Mouse (Mus musculus): Measurements from ENCODE around the gene Emg1. TPM values are rescaled to one million over a fixed set of nuclear protein-coding genes. Genes with fewer than 3 reads are reported as not detected.

Gene Emg1
- total RNA-seq, 1 experiment = 344 TPM

DNA sequence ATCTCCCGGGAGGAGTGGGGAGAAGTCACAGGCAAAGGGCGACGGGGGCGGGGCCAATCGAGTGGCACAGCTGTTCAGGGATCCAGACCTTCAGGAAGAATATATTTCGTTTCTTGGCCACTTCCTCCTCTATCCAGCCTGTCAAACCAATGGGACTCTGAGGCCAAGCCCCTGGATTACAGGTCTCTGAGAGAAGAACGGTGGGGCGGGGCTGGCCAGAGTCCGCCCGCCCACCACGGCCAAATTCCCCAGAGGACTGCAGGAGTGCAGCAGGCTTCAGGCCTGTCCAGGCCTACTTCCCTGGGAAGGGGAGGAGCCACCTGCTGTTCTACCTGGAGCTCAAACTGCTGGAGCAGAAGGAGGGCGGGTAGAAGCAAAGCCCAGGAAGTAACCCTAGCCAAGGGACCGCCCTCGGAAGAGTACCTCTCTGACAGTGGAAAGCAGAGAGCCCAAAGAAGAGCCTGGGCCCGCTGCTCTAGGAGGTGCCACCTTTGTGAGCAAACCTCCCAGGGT lies 26.6 kb upstream of the Emg1 start, which contains the start of gene Ptpn6:
Gene Ptpn6, minus strand, starts transcription at position 204 of the 513 bp plus-strand sequence.
- no peaks in the 10 kb centered on the region for H3K9me3 ChIP-seq (ENCODE audit: control insufficient read depth, insufficient read depth, low read depth, low read length)
- peaks cover 0 to 16% of the 10 kb centered on the region in 2 experiments; a peak in 2 of 4 replicates for H3K4me1 ChIP-seq (ENCODE audit: control insufficient read depth in 2 of 2, insufficient read depth in 2 of 2, low read length in 2 of 2, poor library complexity in 1 of 2)
- peak; percentile 84 for DNase-seq (ENCODE audit: low read depth, low spot score)
- H3K4me3 ChIP-seq (ENCODE audit: insufficient read depth in 1 of 2, low read depth in 1 of 2, low read length in 2 of 2, poor library complexity in 1 of 2, severe bottlenecking in 1 of 2) = peak within 1 kb of the TSS in 1 of 2 experiments; percentile 16; a peak in 2 of 4 replicates
- TF ChIP-seq HCFC1 (IDR thresholded peaks at IDR 0.05; ENCODE audit: borderline replicate concordance, insufficient read depth, low read length) = no peak
- no peak for TF ChIP-seq ZNF384 (IDR thresholded peaks at IDR 0.05; ENCODE audit: low read depth, low read length)
- no peak for TF ChIP-seq MAFK (IDR thresholded peaks at IDR 0.05; ENCODE audit: insufficient read depth, low read depth, low read length)
- TF ChIP-seq ZC3H11A (IDR thresholded peaks at IDR 0.05; ENCODE audit: borderline replicate concordance, low read depth, low read length) = no peak
- TF ChIP-seq CHD2 (IDR thresholded peaks at IDR 0.05; ENCODE audit: low read depth, low read length) = no peak
- in situ Hi-C loops (cut with MboI; ENCODE audit: low sequenced_read_pairs in 2 of 2, unreplicated experiment in 2 of 2) = no loop called here
- H3K9ac ChIP-seq (ENCODE audit: insufficient read depth, low read depth, low read length, poor library complexity, severe bottlenecking) = peak within 1 kb of the TSS; percentile 48
- peaks cover 4% of the 10 kb centered on the region; the same call in 1 of the 2 replicates for H3K36me3 ChIP-seq (ENCODE audit: control insufficient read depth, insufficient read depth, low read length, poor library complexity, severe bottlenecking)
- no peak within 1 kb of the TSS for H3K27ac ChIP-seq (ENCODE audit: insufficient read depth, low read depth, low read length, poor library complexity, severe bottlenecking)

DNA sequence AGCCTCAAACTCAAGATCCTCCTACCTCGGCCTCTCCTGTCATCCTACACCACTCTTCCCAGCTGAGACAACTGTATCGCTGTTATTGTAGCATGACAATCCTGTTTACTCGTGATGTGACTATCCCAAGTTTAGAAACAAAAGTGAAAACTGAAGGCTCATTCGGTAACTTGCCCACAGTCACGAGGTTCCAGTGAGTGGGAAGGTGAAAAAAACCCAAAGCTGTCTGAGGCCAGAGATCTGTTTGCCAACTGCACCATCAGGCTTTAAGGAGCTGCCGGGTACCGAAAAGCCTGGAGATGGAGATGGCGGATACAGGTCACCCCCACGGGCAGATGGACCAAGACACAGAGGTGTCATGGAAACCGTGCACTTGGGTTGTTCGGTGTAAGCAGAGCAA lies 25.1 kb upstream of the Emg1 start:
- no peak for TF ChIP-seq CHD2 (IDR thresholded peaks at IDR 0.05; ENCODE audit: low read depth, low read length)
- no peak for TF ChIP-seq MAFK (IDR thresholded peaks at IDR 0.05; ENCODE audit: insufficient read depth, low read depth, low read length)
- no peak for TF ChIP-seq ZNF384 (IDR thresholded peaks at IDR 0.05; ENCODE audit: low read depth, low read length)
- no peak for TF ChIP-seq HCFC1 (IDR thresholded peaks at IDR 0.05; ENCODE audit: borderline replicate concordance, insufficient read depth, low read length)
- no peak for TF ChIP-seq ZC3H11A (IDR thresholded peaks at IDR 0.05; ENCODE audit: borderline replicate concordance, low read depth, low read length)
- Histone ChIP-seq H3K27ac (ENCODE audit: insufficient read depth, low read depth, low read length, poor library complexity, severe bottlenecking) (no peak overlapping the region), H3K9ac (ENCODE audit: insufficient read depth, low read depth, low read length, poor library complexity, severe bottlenecking) (no peak overlapping the region), H3K36me3 (ENCODE audit: control insufficient read depth, insufficient read depth, low read length, poor library complexity, severe bottlenecking) (no peaks in the 10 kb centered on the region), H3K9me3 (ENCODE audit: control insufficient read depth, insufficient read depth, low read depth, low read length) (no peaks in the 10 kb centered on the region), H3K4me3 (ENCODE audit: insufficient read depth in 1 of 2, low read depth in 1 of 2, low read length in 2 of 2, poor library complexity in 1 of 2, severe bottlenecking in 1 of 2) (no peak overlapping the region), H3K4me1 (ENCODE audit: control insufficient read depth in 2 of 2, insufficient read depth in 2 of 2, low read length in 2 of 2, poor library complexity in 1 of 2) (peaks cover 0 to 26% of the 10 kb centered on the region in 2 experiments; a peak in 2 of 4 replicates)
- in situ Hi-C loops (cut with MboI; ENCODE audit: low sequenced_read_pairs in 2 of 2, unreplicated experiment in 2 of 2) = no loop called here
- DNase-seq (ENCODE audit: low read depth, low spot score) = no peak

DNA sequence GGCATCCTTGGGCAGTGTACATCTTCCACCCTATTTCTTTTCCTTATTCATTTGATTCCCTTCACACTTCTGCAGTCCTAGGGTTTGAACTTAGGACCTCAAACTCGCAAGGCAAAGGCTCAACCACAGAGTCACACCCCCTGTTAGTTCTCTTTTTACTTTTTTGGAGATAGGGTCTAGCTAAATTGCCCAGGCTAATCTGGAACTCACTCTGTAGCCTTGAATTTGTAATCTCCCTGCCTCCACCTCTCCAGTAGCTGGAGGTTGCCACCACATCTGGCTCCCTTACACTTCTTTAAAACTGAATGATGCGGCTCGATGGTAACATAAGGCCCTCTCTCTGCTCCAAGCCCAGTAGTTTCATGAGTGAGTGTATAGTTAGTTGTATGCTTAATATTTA lies 22.4 kb upstream of the Emg1 start:
- Histone ChIP-seq H3K9ac (ENCODE audit: insufficient read depth, low read depth, low read length, poor library complexity, severe bottlenecking) (no peak overlapping the region), H3K36me3 (ENCODE audit: control insufficient read depth, insufficient read depth, low read length, poor library complexity, severe bottlenecking) (no peaks in the 10 kb centered on the region), H3K27ac (ENCODE audit: insufficient read depth, low read depth, low read length, poor library complexity, severe bottlenecking) (no peak overlapping the region), H3K9me3 (ENCODE audit: control insufficient read depth, insufficient read depth, low read depth, low read length) (no peaks in the 10 kb centered on the region), H3K4me3 (ENCODE audit: insufficient read depth in 1 of 2, low read depth in 1 of 2, low read length in 2 of 2, poor library complexity in 1 of 2, severe bottlenecking in 1 of 2) (no peak overlapping the region), H3K4me1 (ENCODE audit: control insufficient read depth in 2 of 2, insufficient read depth in 2 of 2, low read length in 2 of 2, poor library complexity in 1 of 2) (peaks cover 0 to 26% of the 10 kb centered on the region in 2 experiments; a peak in 2 of 4 replicates)
- in situ Hi-C loops (cut with MboI; ENCODE audit: low sequenced_read_pairs in 2 of 2, unreplicated experiment in 2 of 2) = no loop called here
- no peak for TF ChIP-seq ZNF384 (IDR thresholded peaks at IDR 0.05; ENCODE audit: low read depth, low read length)
- no peak for TF ChIP-seq ZC3H11A (IDR thresholded peaks at IDR 0.05; ENCODE audit: borderline replicate concordance, low read depth, low read length)
- DNase-seq (ENCODE audit: low read depth, low spot score) = no peak

DNA sequence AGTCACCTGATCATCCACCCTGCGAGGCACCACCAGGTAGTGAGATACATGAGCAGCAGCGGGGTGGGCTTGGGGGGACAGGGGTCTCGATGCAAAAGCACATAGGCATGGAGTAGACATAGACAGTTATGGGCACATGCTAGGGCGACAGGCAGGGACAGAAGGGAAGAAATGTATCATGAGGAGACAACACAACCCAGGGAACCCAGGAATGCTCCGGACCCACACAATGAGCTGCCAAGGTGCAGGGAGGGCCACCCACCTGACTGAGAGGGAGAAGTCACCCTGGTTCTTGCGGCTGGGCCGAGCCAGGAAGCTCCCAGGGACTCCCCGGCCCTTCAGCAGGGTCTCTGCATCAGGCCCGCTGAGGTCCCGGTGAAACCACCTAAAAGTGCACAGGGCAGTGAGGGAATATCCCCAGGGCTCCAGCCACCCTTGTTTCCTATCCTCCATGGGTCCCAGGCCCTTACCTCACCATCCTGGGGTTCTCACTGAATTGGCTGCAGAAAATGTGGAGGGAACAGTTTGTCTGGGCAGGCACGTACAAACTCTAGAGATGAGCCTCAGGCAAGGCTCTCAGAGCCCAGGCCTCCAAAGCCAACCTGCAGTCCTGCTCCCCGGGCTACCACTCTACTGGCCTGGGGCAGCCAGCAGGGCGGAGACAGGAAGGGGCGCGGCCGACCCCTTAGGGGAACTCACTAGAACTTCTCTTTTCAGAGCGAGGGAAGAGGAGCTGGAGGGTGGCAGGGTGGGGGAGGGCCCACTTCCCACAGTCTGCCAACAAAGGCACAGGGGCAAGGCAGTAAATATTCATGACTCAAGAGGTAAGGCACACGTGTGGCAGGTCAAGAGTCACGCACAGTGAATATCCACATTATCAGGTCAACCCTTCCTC lies 20.7 kb upstream of the Emg1 start:
- peak overlapping the region; percentile 45 to 55; a peak in 3 of 4 replicates for H3K4me3 ChIP-seq (ENCODE audit: insufficient read depth in 1 of 2, low read depth in 1 of 2, low read length in 2 of 2, poor library complexity in 1 of 2, severe bottlenecking in 1 of 2)
- H3K9me3 ChIP-seq (ENCODE audit: control insufficient read depth, insufficient read depth, low read depth, low read length) = no peaks in the 10 kb centered on the region
- H3K27ac ChIP-seq (ENCODE audit: insufficient read depth, low read depth, low read length, poor library complexity, severe bottlenecking) = peak overlapping the region; percentile 13; the same call in 1 of the 2 replicates
- TF ChIP-seq MAFK (IDR thresholded peaks at IDR 0.05; ENCODE audit: insufficient read depth, low read depth, low read length) = no peak
- no peak for TF ChIP-seq ZNF384 (IDR thresholded peaks at IDR 0.05; ENCODE audit: low read depth, low read length)
- TF ChIP-seq ZC3H11A (IDR thresholded peaks at IDR 0.05; ENCODE audit: borderline replicate concordance, low read depth, low read length) = no peak
- TF ChIP-seq HCFC1 (IDR thresholded peaks at IDR 0.05; ENCODE audit: borderline replicate concordance, insufficient read depth, low read length) = no peak
- TF ChIP-seq CHD2 (IDR thresholded peaks at IDR 0.05; ENCODE audit: low read depth, low read length) = no peak
- H3K36me3 ChIP-seq (ENCODE audit: control insufficient read depth, insufficient read depth, low read length, poor library complexity, severe bottlenecking) = no peaks in the 10 kb centered on the region; the same call in 1 of the 2 replicates
- peaks cover 0 to 19% of the 10 kb centered on the region in 2 experiments; a peak in 2 of 4 replicates for H3K4me1 ChIP-seq (ENCODE audit: control insufficient read depth in 2 of 2, insufficient read depth in 2 of 2, low read length in 2 of 2, poor library complexity in 1 of 2)
- no peak for DNase-seq (ENCODE audit: low read depth, low spot score)
- in situ Hi-C loops (cut with MboI; ENCODE audit: low sequenced_read_pairs in 2 of 2, unreplicated experiment in 2 of 2) = no loop called here
- H3K9ac ChIP-seq (ENCODE audit: insufficient read depth, low read depth, low read length, poor library complexity, severe bottlenecking) = peak overlapping the region; percentile 63

Measured in ES-E14 (cell line).